Mouse (Mus musculus) CH12.LX (cell line): ENCODE results near the gene Immp2l.

Experiments
- CHD2 ChIP-seq: IDR thresholded peaks from 2 replicates; pipeline ENCODE4 v1.6.1; 2011; ENCODE audit warnings: low read length, improper control_type of control experiment
- CTCF ChIP-seq, 2 experiments: IDR thresholded peaks in 1 of 2; conservative IDR thresholded peaks in 1 of 2; 2 replicates each; pipeline ENCODE4 v1.5.1; 2011 to 2012; ENCODE audit warnings: low read depth in 2 of 2, low read length in 2 of 2, improper control_type of control experiment in 1 of 2, inconsistent platforms in 1 of 2, mild to moderate bottlenecking in 1 of 2, moderate library complexity in 1 of 2
- EP300 ChIP-seq: IDR thresholded peaks from 2 replicates; pipeline ENCODE4 v1.6.1; 2011; ENCODE audit warnings: low read length, improper control_type of control experiment
- KAT2A ChIP-seq: IDR thresholded peaks from 2 replicates; pipeline ENCODE4 v1.6.1; 2012; ENCODE audit warnings: low read length, improper control_type of control experiment, inconsistent platforms; ENCODE audit not compliant: insufficient replicate concordance
- MAX ChIP-seq: IDR thresholded peaks from 2 replicates; pipeline ENCODE4 v1.6.1; 2011; ENCODE audit warnings: low read length, improper control_type of control experiment
- POLR2A ChIP-seq: IDR thresholded peaks from 2 replicates; pipeline ENCODE4 v1.6.1; 2011; ENCODE audit warnings: low read depth, mild to moderate bottlenecking, improper control_type of control experiment, low read length
- POLR2AphosphoS2 ChIP-seq: IDR thresholded peaks from 2 replicates; pipeline ENCODE4 v1.6.1; 2011; ENCODE audit warnings: low read depth, low read length, improper control_type of control experiment
- RAD21 ChIP-seq: IDR thresholded peaks from 2 replicates; pipeline ENCODE4 v1.6.1; 2011; ENCODE audit warnings: low read depth, mild to moderate bottlenecking, low read length, improper control_type of control experiment, moderate library complexity
- ZKSCAN1 ChIP-seq: IDR thresholded peaks from 2 replicates; pipeline ENCODE4 v1.6.1; 2012; ENCODE audit warnings: low read depth, inconsistent platforms, low read length, improper control_type of control experiment, borderline replicate concordance

DNA sequence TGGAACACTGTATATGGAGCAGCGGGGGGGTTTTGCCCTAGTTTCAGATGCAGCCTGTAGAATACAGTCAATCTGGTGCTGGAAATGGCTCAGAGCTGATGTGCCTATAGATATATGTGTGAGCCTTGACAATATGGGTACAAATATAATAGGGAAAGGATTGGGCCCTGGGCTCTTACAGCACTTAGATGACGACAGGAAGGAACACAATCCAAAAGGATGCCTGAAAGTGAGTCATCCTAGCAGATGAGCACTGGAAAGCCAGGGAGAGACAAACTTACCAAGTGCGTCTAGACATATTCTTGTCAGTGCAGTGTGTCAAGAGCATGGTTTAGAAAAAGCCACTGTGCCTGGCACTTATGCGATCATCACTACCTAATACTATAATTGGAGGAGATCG is 516.1 kb downstream of the Immp2l start:
- TF ChIP-seq CTCF (conservative IDR thresholded peaks at IDR 0.05 in 1 of 2, IDR thresholded peaks at IDR 0.05 in 1 of 2; ENCODE audit: low read depth in 2 of 2, low read length in 2 of 2) (no peak), POLR2AphosphoS2 (no peak), POLR2A (no peak), RAD21 (no peak), CHD2 (no peak), EP300 (no peak), KAT2A (no peak), MAX (no peak), ZKSCAN1 (no peak)
